Comparison of ENCODE assay signal across 30 mouse cellular contexts in the genomic region with DNA sequence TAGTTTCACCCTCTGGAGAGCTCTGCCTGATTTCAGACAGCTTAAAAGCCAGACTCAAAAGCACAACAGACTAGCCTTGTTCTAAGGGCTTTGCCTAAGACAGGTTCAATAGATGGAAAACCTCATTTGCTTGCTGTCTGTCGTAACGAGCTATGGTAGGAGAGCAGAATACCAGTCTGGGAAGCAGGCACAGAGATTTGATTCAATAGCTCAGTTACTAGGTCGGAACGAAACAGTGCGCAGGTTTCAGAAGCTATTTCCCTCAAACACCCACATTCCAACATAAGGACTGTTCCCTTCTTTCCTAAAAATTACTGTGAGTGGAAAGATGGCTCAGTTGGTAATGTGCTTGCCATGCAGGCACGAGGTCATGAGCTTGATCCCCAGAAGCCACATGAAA.
DNase-seq lines count a peak whose midpoint lies in the region; ATAC-seq and TF ChIP-seq lines count a peak whose summit lies in the region.
"Had no signal": no experiment of that assay in that cellular context is flagged by ENCODE, and none has a peak within 500 bp of the region (broad histone marks: within the 10 kb centered on the region; RNA-seq: fewer than 3 reads in every experiment).

No protein-coding gene starts in this region.

- no peaks in the 10 kb centered on the region for H3K27me3 ChIP-seq in heart, postnatal 0 days (ENCODE audit: control insufficient read depth, insufficient read depth, low read length)
- no peaks in the 10 kb centered on the region for H3K27me3 ChIP-seq in heart, embryonic 10.5 days (ENCODE audit: insufficient read depth, poor library complexity, severe bottlenecking)
- H3K27me3 ChIP-seq in neural tube, embryonic 13.5 days, result no peaks in the 10 kb centered on the region
- H3K27me3 ChIP-seq: hindbrain, embryonic 13.5 days; limb, embryonic 15.5 days; liver, embryonic 13.5 days; megakaryocyte, embryonic 14.5 days; midbrain, embryonic 12.5 days had no signal

- no peak for DNase-seq in frontal cortex, postnatal 14 days (ENCODE audit: low spot score in 2 of 2)
- no peak for DNase-seq in heart, postnatal 0 days (ENCODE audit: low spot score)
- no peak for DNase-seq in heart, embryonic 10.5 days (ENCODE audit: low spot score)
- no peak for DNase-seq in neural tube, embryonic 10.5 days (ENCODE audit: extremely low spot score, low spot score)
- no peak for DNase-seq in Muller cell, postnatal 12 days (ENCODE audit: inconsistent ontology term)
- DNase-seq: adrenal gland, postnatal 36 days; cerebellum, adult 8-10 months; cerebellum, postnatal 25 days; gastrocnemius, adult 2 months; gastrocnemius, postnatal 36 days; heart, postnatal 36 days; kidney, adult 9 months; kidney, postnatal 10 days; liver, embryonic 13.5 days; lung, adult 18-20 months; lung, postnatal 4 days; right cerebral cortex, adult 18-20 months; spleen, adult 18-20 months; thymus, postnatal 14 days had no signal

- H3K4me2 ChIP-seq in heart, postnatal 0 days (ENCODE audit: low read depth, low read length), result no peak overlapping the region
- H3K4me2 ChIP-seq in neural tube, embryonic 13.5 days, result no peak overlapping the region
- H3K4me2 ChIP-seq: hindbrain, embryonic 13.5 days; limb, embryonic 15.5 days; liver, embryonic 13.5 days; midbrain, embryonic 12.5 days had no signal

- WGBS in heart, postnatal 0 days, result 80% methylated on average over 6 of the region's 6 CpGs
- WGBS in heart, embryonic 10.5 days, result 85% methylated on average over 6 of the region's 6 CpGs
- 74% methylated on average over 6 of the region's 6 CpGs for WGBS in neural tube, embryonic 13.5 days

- no peak overlapping the region for H3K4me3 ChIP-seq in heart, postnatal 0 days (ENCODE audit: low read depth, low read length)
- H3K4me3 ChIP-seq in heart, embryonic 10.5 days, result no peak overlapping the region
- no peak overlapping the region for H3K4me3 ChIP-seq in neural tube, embryonic 13.5 days
- H3K4me3 ChIP-seq: gastrocnemius, adult 2 months; hindbrain, embryonic 13.5 days; limb, embryonic 10.5 days; limb, embryonic 15.5 days; liver, embryonic 13.5 days; megakaryocyte, embryonic 14.5 days; midbrain, embryonic 12.5 days; myocyte had no signal

- ATAC-seq in frontal cortex, adult (ENCODE audit: low TSS enrichment), result peak; percentile 51
- ATAC-seq in heart, postnatal 0 days (ENCODE audit: insufficient read depth, low read depth), result no peak
- no peak for ATAC-seq in neural tube, embryonic 13.5 days (ENCODE audit: low read depth)
- ATAC-seq: CD4-positive, CD25-positive, alpha-beta regulatory T cell, adult 4 months; intestine, postnatal 0 days; lung, postnatal 0 days had no signal

- peaks cover 31% of the 10 kb centered on the region for H3K4me1 ChIP-seq in heart, postnatal 0 days (ENCODE audit: control insufficient read depth, insufficient read depth)
- peaks cover 18% of the 10 kb centered on the region for H3K4me1 ChIP-seq in heart, embryonic 10.5 days
- peaks cover 15% of the 10 kb centered on the region for H3K4me1 ChIP-seq in neural tube, embryonic 13.5 days (replicated peaks)
- H3K4me1 ChIP-seq: liver, embryonic 13.5 days had no signal

- H3K27ac ChIP-seq in heart, postnatal 0 days (ENCODE audit: low read depth), result peak overlapping the region; percentile 4; the same call in 1 of the 2 replicates
- no peak overlapping the region for H3K27ac ChIP-seq in heart, embryonic 10.5 days
- 0 out of 2 replicates have a peak overlapping the region, but pooled peaks have one; percentile 33 for H3K27ac ChIP-seq in neural tube, embryonic 13.5 days (replicated peaks)
- H3K27ac ChIP-seq: gastrocnemius, adult 2 months; hindbrain, embryonic 13.5 days; limb, embryonic 10.5 days; limb, embryonic 15.5 days; liver, embryonic 13.5 days; midbrain, embryonic 12.5 days had no signal

- no peak for TF ChIP-seq EP300 in heart, postnatal 0 days (IDR thresholded peaks at IDR 0.05; ENCODE audit: low read depth)

- H3K9ac ChIP-seq in heart, postnatal 0 days (replicated peaks; ENCODE audit: low read depth, low read length), result no peak overlapping the region
- H3K9ac ChIP-seq in neural tube, embryonic 13.5 days, result no peak overlapping the region
- H3K9ac ChIP-seq: hindbrain, embryonic 13.5 days; limb, embryonic 15.5 days; liver, embryonic 13.5 days; midbrain, embryonic 12.5 days had no signal

- no peaks in the 10 kb centered on the region for H3K9me3 ChIP-seq in heart, postnatal 0 days (replicated peaks; ENCODE audit: control insufficient read depth, low read length)
- no peaks in the 10 kb centered on the region for H3K9me3 ChIP-seq in heart, embryonic 10.5 days
- no peaks in the 10 kb centered on the region for H3K9me3 ChIP-seq in neural tube, embryonic 13.5 days
- H3K9me3 ChIP-seq: hindbrain, embryonic 13.5 days; limb, embryonic 10.5 days; limb, embryonic 15.5 days; liver, embryonic 13.5 days; megakaryocyte, embryonic 14.5 days; midbrain, embryonic 12.5 days had no signal

- TF ChIP-seq CTCF in heart, postnatal 0 days (IDR thresholded peaks at IDR 0.05; ENCODE audit: low read depth), result no peak

- no peaks in the 10 kb centered on the region for H3K36me3 ChIP-seq in heart, postnatal 0 days (replicated peaks; ENCODE audit: control insufficient read depth, insufficient read depth, low read length)
- no peaks in the 10 kb centered on the region for H3K36me3 ChIP-seq in heart, embryonic 10.5 days
- H3K36me3 ChIP-seq in neural tube, embryonic 13.5 days, result no peaks in the 10 kb centered on the region
- H3K36me3 ChIP-seq: hindbrain, embryonic 13.5 days; limb, embryonic 10.5 days; limb, embryonic 15.5 days; liver, embryonic 13.5 days; midbrain, embryonic 12.5 days had no signal
